Mouse (Mus musculus): Measurements from ENCODE around the gene Acbd5.

Acbd5 gene

GRCm38 (mm10) chr2:23119573-23119972 is 51.6 kb downstream of the Acbd5 start:
- no peak for TF ChIP-seq GATA4 (IDR thresholded peaks at IDR 0.05; ENCODE audit: insufficient replicate concordance, low read length)

GRCm38 (mm10) chr2:23155199-23155621 is 87.2 kb downstream of the Acbd5 start:
- no peak for TF ChIP-seq GATA4 (IDR thresholded peaks at IDR 0.05; ENCODE audit: insufficient replicate concordance, low read length)

GRCm38 (mm10) chr2:23155777-23156607 is 88.0 kb downstream of the Acbd5 start, which contains the start of the genes Mastl and Yme1l1:
TSS of gene Mastl (minus strand) at chr2:23156024.
TSS of gene Yme1l1 (plus strand) at chr2:23156369.
- TF ChIP-seq GATA4 (IDR thresholded peaks at IDR 0.05; ENCODE audit: insufficient replicate concordance, low read length): no peak

- TF ChIP-seq GATA4 (IDR thresholded peaks at IDR 0.05; ENCODE audit: insufficient replicate concordance, low read length): no peak
Observed at GRCm38 (mm10) chr2:23156608-23157081, 88.7 kb downstream of the Acbd5 start.

Measured in liver, adult (tissue).